Comparison of ENCODE assay signal across 7 mouse cellular contexts in the genomic region with DNA sequence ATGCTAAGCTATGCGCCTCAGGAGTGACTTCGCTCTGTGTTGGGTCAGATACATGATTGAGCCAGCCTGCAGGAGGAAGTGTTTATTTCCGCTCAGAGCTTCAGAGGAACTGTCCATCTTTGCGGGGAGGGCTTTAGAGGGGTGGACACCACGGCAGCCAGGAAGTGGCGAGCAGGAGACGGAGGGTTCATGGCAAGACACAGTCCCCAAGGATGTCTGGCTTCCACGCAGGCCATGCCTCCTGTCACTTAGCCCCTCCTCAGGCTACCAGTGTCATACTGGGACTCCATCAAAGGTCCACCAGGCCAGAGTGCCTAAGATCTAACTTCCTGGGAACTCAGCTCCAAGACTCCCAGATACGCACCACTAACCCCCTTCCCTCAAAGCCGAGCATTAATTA. TPM values are rescaled to one million over a fixed set of nuclear protein-coding genes. Genes with fewer than 3 reads are reported as not detected.
DNase-seq lines count a peak whose midpoint lies in the region; ATAC-seq and TF ChIP-seq lines count a peak whose summit lies in the region.

No protein-coding gene starts in this region.

- no peak for TF ChIP-seq EP300 in stomach, postnatal 0 days (optimal IDR thresholded peaks at IDR 0.05)

- no peak overlapping the region for H3K4me3 ChIP-seq in embryonic facial prominence, embryonic 11.5 days (ENCODE audit: low read depth, low read length)
- no peak overlapping the region for H3K4me3 ChIP-seq in hindbrain, postnatal 0 days (ENCODE audit: low read length)
- no peak overlapping the region for H3K4me3 ChIP-seq in lung, embryonic 14.5 days (ENCODE audit: low read depth, low read length)
- no peak overlapping the region for H3K4me3 ChIP-seq in stomach, postnatal 0 days (ENCODE audit: low read depth, low read length)

- H3K27ac ChIP-seq in embryonic facial prominence, embryonic 11.5 days (replicated peaks; ENCODE audit: low read depth, low read length), result no peak overlapping the region
- H3K27ac ChIP-seq in hindbrain, postnatal 0 days, result 0 out of 2 replicates have a peak overlapping the region, but pooled peaks have one; percentile 36
- peak overlapping the region; percentile 59 for H3K27ac ChIP-seq in lung, embryonic 14.5 days (ENCODE audit: low read depth)
- H3K27ac ChIP-seq in stomach, postnatal 0 days (replicated peaks), result peak overlapping the region; percentile 70

- H3K9me3 ChIP-seq in embryonic facial prominence, embryonic 11.5 days (replicated peaks; ENCODE audit: control insufficient read depth, low read length), result no peaks in the 10 kb centered on the region
- H3K9me3 ChIP-seq in hindbrain, postnatal 0 days (ENCODE audit: low read length), result no peaks in the 10 kb centered on the region
- no peaks in the 10 kb centered on the region for H3K9me3 ChIP-seq in lung, embryonic 14.5 days (ENCODE audit: low read depth, low read length)
- H3K9me3 ChIP-seq in stomach, postnatal 0 days (ENCODE audit: control insufficient read depth, low read length), result no peaks in the 10 kb centered on the region

- no peak overlapping the region for H3K4me2 ChIP-seq in embryonic facial prominence, embryonic 11.5 days (ENCODE audit: low read depth, low read length)
- no peak overlapping the region for H3K4me2 ChIP-seq in hindbrain, postnatal 0 days (ENCODE audit: low read depth, low read length)
- peak overlapping the region; percentile 23; the same call in 1 of the 2 replicates for H3K4me2 ChIP-seq in lung, embryonic 14.5 days
- peak overlapping the region; percentile 23; the same call in 1 of the 2 replicates for H3K4me2 ChIP-seq in stomach, postnatal 0 days (replicated peaks; ENCODE audit: low read depth)

- H3K36me3 ChIP-seq in embryonic facial prominence, embryonic 11.5 days (replicated peaks; ENCODE audit: control insufficient read depth, insufficient read depth, low read depth, low read length), result no peaks in the 10 kb centered on the region; the same call in 1 of the 2 replicates
- peaks cover 24% of the 10 kb centered on the region; the same call in 1 of the 2 replicates for H3K36me3 ChIP-seq in hindbrain, postnatal 0 days (ENCODE audit: insufficient read depth, low read length)
- peaks cover 37% of the 10 kb centered on the region for H3K36me3 ChIP-seq in lung, embryonic 14.5 days (ENCODE audit: insufficient read depth)
- peaks cover 3% of the 10 kb centered on the region; the same call in 1 of the 2 replicates for H3K36me3 ChIP-seq in stomach, postnatal 0 days (ENCODE audit: control insufficient read depth, insufficient read depth, low read length)

- no peak overlapping the region for H3K9ac ChIP-seq in embryonic facial prominence, embryonic 11.5 days (replicated peaks; ENCODE audit: low read length)
- no peak overlapping the region for H3K9ac ChIP-seq in hindbrain, postnatal 0 days (replicated peaks; ENCODE audit: low read length)
- H3K9ac ChIP-seq in lung, embryonic 14.5 days, result no peak overlapping the region
- no peak overlapping the region for H3K9ac ChIP-seq in stomach, postnatal 0 days (ENCODE audit: low read length)

- H3K27me3 ChIP-seq in embryonic facial prominence, embryonic 11.5 days (ENCODE audit: control insufficient read depth, insufficient read depth, low read length), result no peaks in the 10 kb centered on the region
- H3K27me3 ChIP-seq in hindbrain, postnatal 0 days (ENCODE audit: insufficient read depth, low read length), result no peaks in the 10 kb centered on the region
- no peaks in the 10 kb centered on the region for H3K27me3 ChIP-seq in lung, embryonic 14.5 days (ENCODE audit: insufficient read depth, low read length)
- H3K27me3 ChIP-seq in stomach, postnatal 0 days (ENCODE audit: control insufficient read depth, insufficient read depth, low read length), result no peaks in the 10 kb centered on the region

- TF ChIP-seq CTCF in hindbrain, postnatal 0 days (IDR thresholded peaks at IDR 0.05; ENCODE audit: low read depth), result no peak
- no peak for TF ChIP-seq CTCF in lung, embryonic 14.5 days (IDR thresholded peaks at IDR 0.05; ENCODE audit: low read depth)
- TF ChIP-seq CTCF in stomach, postnatal 0 days (IDR thresholded peaks at IDR 0.05; ENCODE audit: low read depth), result no peak

- no peak for ATAC-seq in embryonic facial prominence, embryonic 11.5 days (replicated peaks; ENCODE audit: insufficient number of reproducible peaks, low FRiP score, low TSS enrichment, low read depth)
- ATAC-seq in hindbrain, postnatal 0 days, result no peak
- peak; percentile 73; the same call in 1 of the 2 replicates for ATAC-seq in lung, embryonic 14.5 days (ENCODE audit: insufficient read depth)
- ATAC-seq in stomach, postnatal 0 days (ENCODE audit: low FRiP score, low TSS enrichment), result no peak

- H3K4me1 ChIP-seq in embryonic facial prominence, embryonic 11.5 days (ENCODE audit: control insufficient read depth, insufficient read depth, low read length), result no peaks in the 10 kb centered on the region
- peaks cover 4% of the 10 kb centered on the region; the same call in 1 of the 2 replicates for H3K4me1 ChIP-seq in hindbrain, postnatal 0 days (ENCODE audit: insufficient read depth, low read length)
- H3K4me1 ChIP-seq in lung, embryonic 14.5 days (ENCODE audit: insufficient read depth), result no peaks in the 10 kb centered on the region
- H3K4me1 ChIP-seq in stomach, postnatal 0 days (replicated peaks; ENCODE audit: control insufficient read depth, insufficient read depth), result 0 out of 2 replicates have a peak, but pooled peaks cover 3% of the 10 kb centered on the region

- WGBS in embryonic facial prominence, embryonic 11.5 days, result 64% methylated on average over 10 of the region's 10 CpGs
- WGBS in hindbrain, postnatal 0 days, result 62% methylated on average over 10 of the region's 10 CpGs
- WGBS in lung, embryonic 14.5 days, result 45% methylated on average over 10 of the region's 10 CpGs
- WGBS in stomach, postnatal 0 days, result 65% methylated on average over 10 of the region's 10 CpGs

- peak; percentile 30 for DNase-seq in brain, adult 2 months (ENCODE audit: low read depth, low spot score)
- DNase-seq in embryonic facial prominence, embryonic 11.5 days (ENCODE audit: low spot score), result peak; percentile 10
- no peak for DNase-seq in hindbrain, postnatal 0 days (ENCODE audit: low spot score)
- peak; percentile 64 for DNase-seq in lung, embryonic 14.5 days
- DNase-seq in stomach, postnatal 0 days (ENCODE audit: low spot score), result no peak
- DNase-seq in c-Kit-positive CD71-positive TER-119-positive erythroid progenitor cells, embryonic 14.5 days (ENCODE audit: low spot score), result no peak
- DNase-seq in ovary, adult 18-20 months (ENCODE audit: low spot score), result no peak

RNA-seq across cellular contexts. Expression of a gene that starts 46.6 kb away (rescaled TPM):
- polyA plus RNA-seq in embryonic facial prominence, embryonic 11.5 days (2014; fragmentation: Nextera tagmentation; extraction: Ambion mirVana), result 53.2 and 56.3 TPM in 2 replicates
- total RNA-seq in hindbrain, postnatal 0 days (2014; rRNA removed), result 48.9 and 51.0 TPM in 2 replicates
- polyA plus RNA-seq in hindbrain, postnatal 0 days (2015; fragmentation: Nextera tagmentation; extraction: Ambion mirVana), result 46.7 and 47.1 TPM in 2 replicates
- polyA plus RNA-seq in lung, embryonic 14.5 days (2014; fragmentation: Nextera tagmentation; extraction: Ambion mirVana), result 68.9 and 71.6 TPM in 2 replicates
- 56.6 and 65.0 TPM in 2 replicates for polyA plus RNA-seq in stomach, postnatal 0 days (2015; fragmentation: Nextera tagmentation; extraction: Ambion mirVana)

Comparison
In these comparisons a context has a peak if more than half of its experiments do, and no peak if none do; other contexts are left out.
1. DNase-seq: peak in brain, adult 2 months (single experiment), embryonic facial prominence, embryonic 11.5 days (single experiment) and lung, embryonic 14.5 days (single experiment); none in hindbrain, postnatal 0 days (single experiment), stomach, postnatal 0 days (single experiment), c-Kit-positive CD71-positive TER-119-positive erythroid progenitor cells, embryonic 14.5 days (single experiment) and ovary, adult 18-20 months (single experiment).
2. H3K4me2 ChIP-seq: peak in lung, embryonic 14.5 days (single experiment) and stomach, postnatal 0 days (single experiment); none in embryonic facial prominence, embryonic 11.5 days (single experiment) and hindbrain, postnatal 0 days (single experiment).